Mouse (Mus musculus) lung, postnatal 0 days (tissue): ENCODE measurements around the gene Akap5. TPM values are rescaled to one million over a fixed set of nuclear protein-coding genes. Genes with fewer than 3 reads are reported as not detected.

Experiments used
- ATAC-seq: fragments of 200-750 bp; cut with Nextera tagmentation; 2 replicates; pipeline ENCODE4 v1.8.0; 2017; ENCODE audit warnings: moderate library complexity
- DNase-seq: peaks from one replicate; pipeline ENCODE4 v3.0.0-alpha.2; 2016; ENCODE audit warnings: low spot score
- H3K27ac ChIP-seq: fragments of 300-500 bp; sonication (generic); 2 replicates; pipeline ENCODE4 v1.5.1; 2014; ENCODE audit warnings: antibody characterized with exemption, mild to moderate bottlenecking, low read length, mixed read lengths
- H3K27me3 ChIP-seq: fragments of 300-500 bp; sonication (generic); replicated peaks from 2 replicates; pipeline ENCODE4 v1.6.1; 2014; ENCODE audit warnings: low read length, mixed read lengths; ENCODE audit not compliant: insufficient read depth
- H3K36me3 ChIP-seq: fragments of 300-500 bp; sonication (generic); 2 replicates; pipeline ENCODE4 v1.6.1; 2014; ENCODE audit warnings: low read length, mixed read lengths; ENCODE audit not compliant: insufficient read depth
- H3K4me1 ChIP-seq: fragments of 300-500 bp; sonication (generic); 2 replicates; pipeline ENCODE4 v1.6.1; 2014; ENCODE audit warnings: antibody characterized with exemption, low read depth, low read length, mixed read lengths; ENCODE audit not compliant: insufficient read depth
- H3K4me2 ChIP-seq: fragments of 300-500 bp; sonication (generic); replicated peaks from 2 replicates; pipeline ENCODE4 v1.6.1; 2014; ENCODE audit warnings: low read depth, mild to moderate bottlenecking, low read length, moderate library complexity, mixed read lengths
- H3K4me3 ChIP-seq: fragments of 300-500 bp; sonication (generic); 2 replicates; pipeline ENCODE4 v1.5.1; 2014; ENCODE audit warnings: low read depth, low read length
- H3K9ac ChIP-seq: fragments of 300-500 bp; sonication (generic); replicated peaks from 2 replicates; pipeline ENCODE4 v1.6.1; 2014; ENCODE audit warnings: low read depth, mild to moderate bottlenecking
- H3K9me3 ChIP-seq: fragments of 300-500 bp; sonication (generic); 2 replicates; pipeline ENCODE4 v1.6.1; 2016; ENCODE audit warnings: low read length, mixed read lengths
- CTCF ChIP-seq: IDR thresholded peaks from 2 replicates; pipeline ENCODE4 v1.5.1; 2016; ENCODE audit warnings: antibody characterized with exemption, mild to moderate bottlenecking
- EP300 ChIP-seq: IDR thresholded peaks from 2 replicates; pipeline ENCODE4 v1.6.1; 2016; ENCODE audit warnings: antibody characterized with exemption, mild to moderate bottlenecking, control low read depth
- WGBS: fragments of 180-500 bp; shearing (Covaris S2); extraction: QIAGEN DNeasy Blood & Tissue Kit; methylation state at CpG from one replicate; pipeline ENCODE4 v1.1.7; 2014; 5-methylcytosine and 5-hydroxymethylcytosine counted together
- polyA plus RNA-seq: library from polyadenylated mRNA; unstranded; fragments of >200 nt; fragmentation: Nextera tagmentation; extraction: Ambion mirVana; gene quantifications from 2 replicates; pipeline ENCODE4 v1.2.1, GENCODE M21; 2015

The Akap5 gene
- polyA plus RNA-seq, 1 experiment from 2014 or later, result 84.2 TPM

DNA sequence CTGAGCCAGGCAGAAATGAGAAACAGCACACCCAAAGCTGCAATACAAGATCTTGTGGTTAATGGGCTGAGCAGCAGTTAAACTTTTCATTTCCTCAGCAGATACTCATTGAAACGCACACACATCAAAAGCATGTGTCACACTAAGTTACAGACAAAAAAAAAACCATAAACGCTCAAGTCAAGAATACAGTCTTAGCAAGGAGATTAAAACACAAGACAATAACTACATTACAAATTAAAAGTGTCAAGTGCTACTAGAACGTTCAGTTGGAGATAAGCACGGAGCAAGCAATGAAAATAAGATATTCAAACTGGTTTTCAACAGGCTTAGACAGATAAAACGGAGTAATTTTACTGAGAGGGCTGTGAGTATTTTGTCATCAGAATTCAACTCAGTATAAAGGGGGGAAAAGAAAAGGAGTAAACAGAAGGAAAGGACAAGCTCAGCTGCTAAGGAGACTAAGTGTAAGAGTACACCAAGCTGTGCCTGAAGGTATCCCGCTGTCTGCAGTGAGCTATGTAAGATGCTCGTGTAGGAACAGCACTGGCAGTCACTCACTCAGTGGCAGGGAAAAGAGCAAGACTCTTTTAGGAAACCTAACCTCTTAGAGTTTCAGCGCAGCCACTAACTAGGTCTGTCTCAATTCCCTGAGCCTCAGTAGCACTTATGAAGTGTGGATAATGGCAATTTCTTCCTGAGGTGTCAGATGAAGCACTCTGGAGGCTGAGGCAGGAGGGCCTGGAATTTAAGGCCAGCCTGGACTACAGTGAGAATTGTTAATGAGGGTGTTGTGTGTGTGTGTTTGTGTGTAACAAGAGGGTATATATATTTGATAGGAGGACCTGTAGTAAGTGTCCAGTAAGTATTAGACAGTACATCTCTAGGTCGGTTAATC is 37.0 kb downstream of the Akap5 start:
- no peaks in the 10 kb centered on the region for H3K9me3 ChIP-seq
- no peaks in the 10 kb centered on the region for H3K36me3 ChIP-seq
- no peak overlapping the region for H3K4me3 ChIP-seq
- H3K4me2 ChIP-seq, result no peak overlapping the region
- DNase-seq (no peak), ATAC-seq (no peak)
- H3K27ac ChIP-seq, result no peak overlapping the region
- H3K4me1 ChIP-seq, result no peaks in the 10 kb centered on the region
- H3K27me3 ChIP-seq, result no peaks in the 10 kb centered on the region
- TF ChIP-seq CTCF (no peak), EP300 (no peak)
- no peak overlapping the region for H3K9ac ChIP-seq
- 52% methylated on average over 9 of the region's 9 CpGs for WGBS

DNA sequence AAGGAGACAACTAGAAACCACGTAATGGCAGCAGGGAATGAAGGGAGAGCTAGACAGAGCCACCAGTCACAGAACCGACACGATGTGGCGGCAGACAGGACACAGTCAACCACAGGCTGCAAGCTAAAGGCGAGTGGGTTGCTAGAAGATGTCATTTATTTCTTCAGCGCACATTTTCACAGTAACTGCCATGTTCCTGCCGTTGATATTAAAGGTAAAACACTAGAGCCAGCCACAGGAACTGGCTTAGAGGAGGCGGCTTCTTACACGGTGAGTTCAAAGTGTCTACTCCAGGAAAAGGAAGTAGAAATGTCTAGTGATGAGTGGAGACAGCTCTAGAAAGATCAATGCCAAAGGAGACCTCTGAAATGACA is 37.6 kb downstream of the Akap5 start:
- H3K4me3 ChIP-seq, result no peak overlapping the region
- H3K9ac ChIP-seq, result no peak overlapping the region
- no peaks in the 10 kb centered on the region for H3K27me3 ChIP-seq
- no peaks in the 10 kb centered on the region for H3K36me3 ChIP-seq
- no peaks in the 10 kb centered on the region for H3K9me3 ChIP-seq
- TF ChIP-seq EP300 (no peak), CTCF (no peak)
- H3K4me1 ChIP-seq, result peaks cover under 1% of the 10 kb centered on the region; the same call in 1 of the 2 replicates
- WGBS, result 61% methylated on average over 9 of the region's 9 CpGs
- no peak overlapping the region for H3K4me2 ChIP-seq
- DNase-seq (no peak), ATAC-seq (no peak)
- no peak overlapping the region for H3K27ac ChIP-seq

DNA sequence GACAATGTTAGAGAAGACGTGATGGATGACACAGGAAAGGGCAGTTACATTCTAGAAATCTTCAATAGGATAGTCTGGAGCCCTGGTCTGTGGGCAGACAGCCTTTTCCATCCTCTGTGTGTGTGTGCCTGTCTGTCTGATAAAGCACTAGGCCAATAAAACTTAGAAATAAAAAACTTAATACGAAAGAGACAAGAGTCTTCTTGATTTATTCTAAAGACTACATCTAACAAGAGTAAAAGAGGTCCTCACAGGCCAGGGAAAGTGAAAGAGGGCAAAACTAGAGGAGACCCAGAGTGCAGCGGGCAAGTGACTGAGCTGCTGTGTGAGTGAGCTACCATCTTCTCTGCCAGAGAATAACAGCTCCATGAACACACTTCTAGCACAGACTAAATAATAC is 41.6 kb downstream of the Akap5 start:
- TF ChIP-seq CTCF (no peak), EP300 (no peak)
- H3K36me3 ChIP-seq, result no peaks in the 10 kb centered on the region
- DNase-seq, result no peak
- H3K27ac ChIP-seq, result no peak overlapping the region
- H3K9ac ChIP-seq, result no peak overlapping the region
- WGBS, result 77% methylated on average over 3 of the region's 3 CpGs
- peaks cover 4% of the 10 kb centered on the region; the same call in 1 of the 2 replicates for H3K4me1 ChIP-seq
- no peak for ATAC-seq
- no peak overlapping the region for H3K4me2 ChIP-seq
- no peak overlapping the region for H3K4me3 ChIP-seq
- H3K27me3 ChIP-seq, result no peaks in the 10 kb centered on the region
- H3K9me3 ChIP-seq, result no peaks in the 10 kb centered on the region

DNA sequence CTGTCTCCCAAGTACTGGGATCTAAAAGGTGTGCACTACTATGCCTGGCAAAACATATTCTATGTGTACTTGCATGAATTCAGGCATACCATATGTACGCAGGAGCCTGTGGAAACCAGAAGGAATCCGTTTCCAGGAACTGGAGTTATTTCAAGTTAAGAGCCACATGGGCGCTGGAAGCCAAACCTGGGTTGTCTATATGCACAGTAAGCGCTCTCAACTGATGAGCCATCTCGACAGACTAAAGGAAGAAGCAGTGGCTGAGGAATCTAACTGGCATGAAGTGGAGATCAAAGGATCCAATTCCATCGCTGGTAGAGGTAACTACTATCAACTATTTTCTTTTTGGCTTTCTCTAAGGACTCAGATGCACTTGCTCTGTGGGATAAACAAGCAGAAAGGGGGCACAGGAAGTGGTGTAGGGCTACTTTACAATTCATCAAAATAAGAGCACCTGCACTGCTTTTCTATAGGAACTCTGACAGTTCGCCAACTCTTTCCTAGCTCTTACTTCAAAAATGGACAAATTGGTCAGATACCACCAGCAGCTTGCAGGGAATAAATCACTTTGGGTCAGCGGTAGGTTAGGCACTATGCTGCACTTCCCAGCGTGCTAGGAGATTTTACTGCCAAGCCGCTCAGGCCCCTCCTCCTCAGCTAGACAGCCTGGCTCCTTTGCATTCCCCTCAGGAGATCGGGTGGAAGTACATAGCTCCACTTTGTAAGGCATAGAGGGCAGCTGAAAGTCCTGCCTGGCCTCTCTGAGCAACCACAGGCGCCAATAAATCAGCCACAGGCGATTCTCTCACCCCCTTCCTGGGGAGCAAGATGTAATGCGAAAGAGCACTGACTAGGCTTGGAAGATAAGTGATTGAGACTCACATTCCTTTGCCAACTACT is 42.7 kb downstream of the Akap5 start:
- Histone ChIP-seq H3K9me3 (no peaks in the 10 kb centered on the region), H3K36me3 (no peaks in the 10 kb centered on the region), H3K27me3 (no peaks in the 10 kb centered on the region), H3K4me1 (peaks cover 13% of the 10 kb centered on the region; the same call in 1 of the 2 replicates), H3K4me3 (no peak overlapping the region), H3K9ac (no peak overlapping the region), H3K27ac (no peak overlapping the region), H3K4me2 (no peak overlapping the region; the same call in 1 of the 2 replicates)
- DNase-seq (peak; percentile 51), ATAC-seq (no peak)
- 26% methylated on average over 14 of the region's 14 CpGs for WGBS
- TF ChIP-seq CTCF (no peak), EP300 (no peak)

DNA sequence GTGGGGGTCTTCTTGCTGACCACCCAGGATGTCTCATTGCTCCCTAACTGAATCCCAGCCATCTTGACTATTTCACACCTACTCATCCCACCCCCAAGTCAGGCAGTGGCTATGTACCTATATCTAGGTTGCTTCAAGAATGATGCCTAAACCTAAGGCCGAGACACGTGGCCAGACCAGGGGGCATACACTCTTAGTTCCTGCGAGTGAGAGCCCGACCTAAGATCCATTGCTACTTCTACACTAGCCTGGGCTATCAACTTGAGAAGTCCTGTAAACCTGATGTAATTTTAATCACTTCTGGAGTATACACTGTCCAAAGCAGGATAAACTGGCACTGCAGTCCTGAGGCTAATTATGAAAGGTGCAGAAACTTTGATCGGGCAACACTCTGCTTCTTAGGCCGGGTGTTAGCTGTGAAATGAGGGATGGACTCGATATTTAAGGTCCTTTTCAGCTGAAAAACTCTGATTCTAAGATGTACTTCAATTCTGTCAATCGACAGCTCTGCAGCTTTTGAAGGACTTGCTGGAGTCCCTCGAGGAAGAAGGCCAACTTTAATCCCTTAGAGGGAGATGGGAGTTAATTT is 43.6 kb downstream of the Akap5 start:
- ATAC-seq, result no peak
- peak overlapping the region; percentile 97 for H3K4me3 ChIP-seq
- H3K27ac ChIP-seq, result no peak overlapping the region
- peak overlapping the region; percentile 93 for H3K4me2 ChIP-seq
- 18% methylated on average over 9 of the region's 9 CpGs for WGBS
- DNase-seq, result no peak
- H3K9me3 ChIP-seq, result no peaks in the 10 kb centered on the region
- no peaks in the 10 kb centered on the region for H3K36me3 ChIP-seq
- peaks cover 18% of the 10 kb centered on the region; the same call in 1 of the 2 replicates for H3K4me1 ChIP-seq
- H3K27me3 ChIP-seq, result no peaks in the 10 kb centered on the region
- no peak for TF ChIP-seq CTCF
- H3K9ac ChIP-seq, result no peak overlapping the region

DNA sequence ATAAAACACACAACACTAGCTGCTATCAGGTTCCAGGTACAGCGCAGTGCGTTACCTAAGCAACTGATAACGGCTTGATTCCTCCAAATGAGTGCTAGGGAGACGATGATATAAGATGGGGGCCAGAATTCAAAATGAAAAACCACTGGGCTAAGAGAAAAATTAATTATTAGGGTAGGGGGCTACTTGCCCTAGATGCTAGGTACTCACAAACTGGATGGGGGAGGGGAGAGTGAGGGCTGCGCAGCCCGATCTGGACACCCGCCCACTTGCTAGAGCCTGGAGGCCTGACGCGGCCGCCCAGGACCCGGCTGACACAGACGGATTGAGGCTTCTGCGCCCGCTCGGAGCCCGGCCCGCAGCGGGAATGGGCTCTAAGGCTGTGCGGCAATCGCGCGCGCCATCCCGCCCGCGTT is 44.1 kb downstream of the Akap5 start:
- Histone ChIP-seq H3K4me2 (peak overlapping the region; percentile 93), H3K27me3 (no peaks in the 10 kb centered on the region), H3K9ac (peak overlapping the region; percentile 95), H3K9me3 (no peaks in the 10 kb centered on the region), H3K4me3 (peak overlapping the region; percentile 97), H3K36me3 (no peaks in the 10 kb centered on the region), H3K4me1 (peaks cover 18% of the 10 kb centered on the region; the same call in 1 of the 2 replicates), H3K27ac (peak overlapping the region; percentile 100)
- ATAC-seq (peak; percentile 16), DNase-seq (peak; percentile 67)
- TF ChIP-seq EP300 (no peak), CTCF (no peak)
- WGBS, result under 1% methylated on average over 26 of the region's 26 CpGs
